Mouse (Mus musculus) T-helper 17 cell (primary cell): ENCODE results near the gene Ppp3cb.

Experiments
- in situ Hi-C, 2 experiments: fragments of 300-600 bp; cut with MboI, MseI; formaldehyde crosslinking; loops; 1 replicate in 1 of 2; 2 replicates in 1 of 2; pipeline ENCODE4 v1.15.1; 2025; ENCODE audit warnings: high pct_unique_total_duplicates in 2 of 2

The Ppp3cb gene

DNA sequence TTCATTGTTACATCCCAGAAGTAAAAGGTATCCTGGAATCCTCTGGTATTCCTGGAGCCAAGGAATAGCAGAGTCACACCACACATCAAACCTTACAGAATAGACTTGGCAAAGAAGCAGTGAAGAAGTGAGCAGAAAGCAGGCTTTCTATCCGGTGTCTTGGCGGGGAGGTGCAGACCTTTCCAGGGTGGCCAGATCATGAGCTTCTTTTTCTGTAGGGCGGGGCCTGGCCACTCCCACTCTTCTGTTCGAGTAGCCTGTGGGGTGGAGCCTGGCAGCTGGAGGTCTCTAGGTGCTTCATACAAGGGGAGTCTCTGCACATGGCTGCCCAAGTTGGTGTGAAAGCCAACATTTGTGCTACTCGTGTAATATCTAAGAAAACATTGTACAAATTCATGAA, 65.2 kb downstream of the Ppp3cb start:
- in situ Hi-C loops: no loop called here

DNA sequence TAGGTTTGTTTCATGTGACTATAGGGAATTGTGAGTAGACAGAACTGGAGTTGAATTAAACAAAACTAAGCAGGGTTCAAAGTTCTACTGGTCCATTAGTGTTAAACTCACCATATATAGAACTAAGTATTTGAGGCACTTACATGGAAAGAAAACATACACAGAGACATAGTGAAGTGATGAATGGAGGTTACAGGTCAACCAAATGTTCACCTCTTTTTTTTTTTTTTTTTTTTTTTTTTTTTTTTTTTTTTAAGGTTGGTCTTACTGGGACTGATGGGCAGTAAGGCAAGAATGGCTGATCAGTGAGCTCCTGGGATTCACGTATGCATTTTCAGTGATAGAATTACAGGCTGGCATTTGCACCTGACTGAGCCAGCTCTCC, 66.2 kb downstream of the Ppp3cb start:
- in situ Hi-C loops: no loop called here

DNA sequence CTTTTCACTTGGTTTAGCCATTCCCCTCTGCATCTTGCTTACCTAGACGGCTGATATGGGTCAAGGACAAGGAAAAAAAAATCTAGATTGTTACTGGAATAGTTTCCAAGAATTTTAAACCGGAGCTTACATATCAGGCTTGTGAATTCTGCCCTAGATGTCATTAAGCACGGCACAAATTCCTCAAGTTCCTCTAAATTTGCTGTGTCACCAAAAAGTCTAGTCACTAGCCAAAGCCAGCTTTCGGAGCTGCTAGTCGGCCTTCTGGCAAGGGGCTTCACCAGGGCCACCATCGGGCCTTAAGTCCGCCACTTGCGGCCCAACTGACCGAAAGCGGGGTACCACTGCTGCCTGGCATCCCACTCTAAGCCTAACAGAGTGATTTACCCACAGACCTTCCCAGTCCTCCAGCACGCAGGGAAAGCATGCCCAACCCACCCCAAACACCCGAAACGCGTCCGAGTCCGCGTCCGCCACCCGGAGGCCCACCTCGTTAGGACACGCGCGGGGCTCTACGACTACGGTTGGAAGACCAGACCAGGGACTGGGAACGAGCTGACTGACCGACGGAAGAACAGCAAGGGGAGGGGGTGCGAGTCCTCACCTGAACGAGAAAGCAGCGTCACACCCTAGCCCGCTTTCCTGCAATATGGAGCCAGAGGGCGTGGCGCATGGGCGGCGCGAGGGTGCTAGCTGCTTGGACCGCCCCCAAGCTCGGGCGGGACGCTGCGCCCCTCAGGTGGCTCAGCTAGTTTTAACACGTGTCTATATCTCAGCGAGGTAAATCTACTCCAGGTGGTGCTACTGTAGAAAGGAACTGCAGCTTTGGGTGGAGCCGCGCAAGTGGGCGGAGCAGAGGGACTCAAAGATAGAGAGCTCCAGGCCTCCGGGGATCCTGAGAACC, 66.8 kb downstream of the Ppp3cb start, which contains the start of gene Anxa7:
Gene Anxa7 (minus strand): TSS at position 843 of the 904 bp plus-strand sequence.
- in situ Hi-C loops: no loop called here

DNA sequence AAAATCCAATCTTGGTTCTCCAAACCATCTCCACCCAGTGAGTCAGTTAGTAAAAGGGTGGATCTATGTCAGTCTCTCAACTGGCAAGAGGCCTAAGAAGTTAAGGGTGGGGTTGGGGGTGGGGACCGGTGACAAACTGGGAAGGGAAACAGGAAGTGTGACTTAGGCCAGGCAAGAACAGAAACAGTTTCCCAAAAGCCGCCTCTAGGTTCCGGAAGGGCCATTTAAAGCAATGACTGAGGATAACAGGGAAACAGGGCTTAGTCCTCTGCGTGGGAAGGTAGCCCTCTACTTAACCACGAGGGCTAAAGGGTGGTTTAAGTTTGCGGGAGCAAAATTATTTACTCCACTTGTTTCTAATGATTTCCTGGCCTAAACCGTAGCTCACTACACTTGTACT, 67.6 kb downstream of the Ppp3cb start:
- in situ Hi-C loops: no loop called here

DNA sequence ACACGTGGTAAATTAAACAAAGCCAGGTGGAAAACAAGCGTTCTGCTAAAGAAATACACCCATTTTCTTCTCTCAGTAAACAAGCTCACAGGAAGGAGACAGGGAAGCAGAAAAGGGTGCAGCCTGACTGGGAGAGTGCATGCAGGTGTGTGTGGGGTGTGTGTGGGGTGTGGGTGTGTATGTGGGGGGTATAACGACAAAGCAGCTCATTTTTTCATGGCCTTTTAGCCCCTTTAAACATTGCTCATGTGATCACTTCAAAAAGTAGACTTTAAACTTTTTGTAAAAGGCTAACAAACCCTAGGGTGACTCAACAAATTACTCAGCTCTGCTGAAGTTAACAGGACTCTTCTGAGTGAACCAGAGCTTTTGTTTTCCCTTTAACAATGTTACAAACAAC, 68.0 kb downstream of the Ppp3cb start:
- in situ Hi-C loops: no loop called here

DNA sequence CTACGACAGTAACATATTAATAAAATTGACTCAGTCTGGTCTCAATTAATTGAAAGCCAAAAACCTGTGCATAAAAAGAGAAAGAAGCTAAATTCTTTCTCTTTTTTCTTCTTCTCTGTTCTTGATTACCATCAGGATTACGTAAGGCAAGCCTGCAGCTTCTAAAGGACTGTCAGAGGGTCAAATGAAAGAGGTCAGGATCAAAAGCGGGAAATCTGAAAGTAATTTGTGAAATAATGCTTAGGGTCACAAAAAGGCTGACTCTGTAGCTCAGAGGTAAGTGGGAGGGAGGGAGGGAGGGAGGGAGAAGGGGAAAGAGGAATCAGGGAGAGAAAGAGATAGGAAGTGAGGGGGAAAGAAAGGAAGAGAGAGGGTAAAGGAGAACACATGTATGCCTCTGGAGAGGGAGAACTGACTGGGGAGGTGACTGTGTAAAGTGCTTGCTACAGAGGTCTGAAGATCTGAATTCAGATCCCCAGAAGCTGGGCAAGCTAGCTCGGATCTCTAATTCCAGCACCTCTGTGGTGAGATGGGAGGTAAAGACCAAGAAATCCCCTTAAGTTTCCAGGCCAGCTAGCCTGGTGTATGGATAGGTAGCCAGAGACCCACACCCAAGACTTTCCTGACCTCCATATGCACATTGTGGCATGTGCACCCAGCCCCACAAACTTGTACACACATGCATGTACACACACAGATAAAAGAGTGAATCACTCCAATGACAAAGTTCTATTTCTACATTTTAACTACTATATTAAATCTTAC, 68.9 kb downstream of the Ppp3cb start:
- in situ Hi-C loops: no loop called here

DNA sequence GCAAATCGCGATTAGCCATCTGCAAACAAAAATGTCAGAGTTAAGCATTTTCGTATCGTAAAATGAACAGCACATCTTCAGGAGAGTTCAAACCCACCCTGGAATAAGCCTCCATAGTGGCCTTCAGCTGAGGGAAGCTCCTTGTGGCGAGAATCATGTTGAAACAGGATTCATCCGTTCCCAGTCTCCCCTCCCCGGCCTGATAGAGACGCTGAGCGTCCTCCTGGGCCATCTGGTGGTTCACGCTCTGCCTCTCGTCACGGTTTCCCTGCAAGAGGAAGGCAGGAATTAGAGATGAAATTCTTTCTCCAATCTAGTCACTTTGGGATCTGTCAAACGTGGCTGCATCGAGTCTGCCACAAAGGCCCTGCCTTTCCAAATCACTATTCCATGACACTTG, 86.2 kb downstream of the Ppp3cb start:
- in situ Hi-C loops: loop anchor here in 1 of 2 experiments (10.0 kb wide), 1 partner anchor 1265 kb away; no protein-coding TSS in a partner anchor

DNA sequence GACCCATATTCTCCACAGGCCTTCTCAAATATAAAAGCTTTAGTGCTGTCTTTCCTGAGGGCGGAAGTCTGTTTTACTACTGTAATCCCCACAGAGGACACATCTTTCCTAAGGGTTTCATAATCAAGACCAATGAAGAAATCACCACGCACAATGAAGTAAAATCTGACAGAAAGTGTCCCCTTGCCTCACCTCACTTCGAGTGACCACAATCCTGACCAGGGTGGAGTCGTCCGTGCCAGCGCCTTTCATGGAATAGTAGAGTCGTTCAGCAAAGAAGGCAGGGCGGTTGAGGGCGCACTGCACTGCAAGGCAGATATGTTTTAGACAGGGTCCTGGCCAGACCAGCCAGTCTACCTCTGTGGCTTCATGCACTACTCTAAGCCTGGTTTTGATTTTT, 88.0 kb downstream of the Ppp3cb start:
- in situ Hi-C loops: no loop called here

DNA sequence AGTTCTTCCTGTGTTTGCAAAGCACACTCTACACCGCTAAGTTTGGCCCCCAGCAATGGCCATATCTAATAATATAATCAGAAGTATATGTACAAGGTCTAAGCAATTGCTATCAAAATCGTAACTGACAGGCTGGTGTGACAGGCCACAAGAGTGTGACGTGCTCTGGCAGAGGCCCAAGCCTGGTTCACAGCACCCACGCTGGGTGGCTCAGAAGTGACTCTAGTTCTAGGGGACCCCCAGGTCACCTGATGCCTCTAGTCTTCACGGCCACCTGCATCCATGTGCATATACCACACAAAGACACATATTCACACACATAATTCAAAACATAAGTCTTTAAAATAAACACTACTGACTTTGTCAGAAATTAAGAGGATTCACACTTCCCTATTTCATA, 93.4 kb downstream of the Ppp3cb start:
- in situ Hi-C loops: no loop called here

DNA sequence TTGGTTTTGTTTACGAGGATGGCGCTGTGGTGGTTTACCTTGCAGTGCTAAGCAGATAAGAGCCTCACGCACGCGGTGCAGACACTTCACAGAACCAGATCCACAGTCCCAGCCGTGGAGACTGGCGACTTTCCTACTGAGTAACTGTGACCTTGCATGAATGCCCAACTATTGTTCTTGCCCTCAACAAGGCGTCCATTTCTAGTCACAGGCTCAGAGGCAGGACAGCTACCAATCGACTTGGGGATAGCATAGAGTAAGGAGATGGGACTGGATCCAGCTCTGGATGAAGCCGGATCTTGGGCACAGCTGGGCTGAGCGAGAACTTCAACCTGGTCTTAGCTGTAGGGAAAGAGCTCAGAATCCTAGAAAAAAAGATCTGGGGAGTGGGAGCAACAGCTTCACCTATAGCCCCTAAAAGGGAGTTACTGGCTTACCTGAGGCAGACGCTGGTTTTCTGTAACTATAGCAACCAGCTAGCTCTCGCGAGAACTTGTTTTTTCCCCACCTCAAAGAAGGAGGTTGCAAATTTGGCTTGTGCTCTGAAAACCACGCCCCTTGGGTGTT, 94.5 kb downstream of the Ppp3cb start, which contains the start of gene Cfap70:
Gene Cfap70 (minus strand): TSS at position 462 of the 567 bp plus-strand sequence.
- in situ Hi-C loops: no loop called here

DNA sequence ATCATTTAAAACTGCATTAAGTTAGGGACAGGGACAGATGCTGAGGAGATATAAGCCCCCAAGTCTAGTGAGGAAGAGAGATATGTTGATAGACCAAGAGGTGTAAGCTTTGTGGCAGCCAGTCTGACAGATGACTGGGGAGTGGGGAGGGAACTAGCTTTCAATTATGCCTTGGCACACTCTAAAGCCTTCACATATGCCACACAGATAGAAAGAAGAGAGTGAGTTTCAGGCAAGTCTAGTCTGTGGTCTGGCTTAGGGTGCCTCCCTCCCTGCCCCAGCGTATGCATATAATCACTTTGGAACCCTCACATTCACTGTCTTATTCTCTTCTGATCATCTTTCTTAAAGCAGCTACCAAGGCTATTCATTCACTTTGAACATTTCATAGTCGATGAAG, 95.1 kb downstream of the Ppp3cb start:
- in situ Hi-C loops: no loop called here
